Mouse (Mus musculus) midbrain, postnatal 0 days (tissue): Measurements from ENCODE around the gene Cntnap2. TPM values are rescaled to one million over a fixed set of nuclear protein-coding genes. Genes with fewer than 3 reads are reported as not detected.

Source experiments
- ATAC-seq: fragments of 200-750 bp; cut with Nextera tagmentation; 2 replicates; pipeline ENCODE4 v1.8.0; 2017; ENCODE audit warnings: moderate number of reproducible peaks, mild to moderate bottlenecking, moderate TSS enrichment, moderate library complexity; ENCODE audit not compliant: low FRiP score
- DNase-seq: peaks from one replicate; pipeline ENCODE4 v3.0.0-alpha.2; 2015; ENCODE audit warnings: low spot score
- H3K27ac ChIP-seq: fragments of 300-500 bp; sonication (generic); 2 replicates; pipeline ENCODE4 v1.5.1; 2014; ENCODE audit warnings: low read depth, mild to moderate bottlenecking, low read length, mixed read lengths
- H3K27me3 ChIP-seq: fragments of 300-500 bp; sonication (generic); 2 replicates; pipeline ENCODE4 v1.6.1; 2014; ENCODE audit warnings: low read length, control low read depth, mixed read lengths; ENCODE audit not compliant: insufficient read depth
- H3K36me3 ChIP-seq: fragments of 300-500 bp; sonication (generic); 2 replicates; pipeline ENCODE4 v1.6.1; 2014; ENCODE audit warnings: low read length, control low read depth, mixed read lengths; ENCODE audit not compliant: insufficient read depth
- H3K4me1 ChIP-seq: fragments of 300-500 bp; sonication (generic); 2 replicates; pipeline ENCODE4 v1.6.1; 2014; ENCODE audit warnings: mild to moderate bottlenecking, control low read depth, antibody characterized with exemption, low read length, mixed read lengths; ENCODE audit not compliant: insufficient read depth
- H3K4me2 ChIP-seq: fragments of 300-500 bp; sonication (generic); 2 replicates; pipeline ENCODE4 v1.6.1; 2014; ENCODE audit warnings: low read depth, mild to moderate bottlenecking, low read length, mixed read lengths; ENCODE audit not compliant: poor library complexity, severe bottlenecking
- H3K4me3 ChIP-seq: fragments of 300-500 bp; sonication (generic); 2 replicates; pipeline ENCODE4 v1.5.1; 2014; ENCODE audit warnings: low read depth, mild to moderate bottlenecking, low read length, moderate library complexity
- H3K9ac ChIP-seq: fragments of 300-500 bp; sonication (generic); replicated peaks from 2 replicates; pipeline ENCODE4 v1.6.1; 2014; ENCODE audit warnings: mild to moderate bottlenecking, low read length, moderate library complexity, mixed read lengths; ENCODE audit not compliant: poor library complexity, severe bottlenecking
- H3K9me3 ChIP-seq: fragments of 300-500 bp; sonication (generic); 2 replicates; pipeline ENCODE4 v1.6.1; 2016; ENCODE audit warnings: low read length, control low read depth
- CTCF ChIP-seq: IDR thresholded peaks from 2 replicates; pipeline ENCODE4 v1.5.1; 2016; ENCODE audit warnings: antibody characterized with exemption, mild to moderate bottlenecking
- WGBS: fragments of 180-500 bp; shearing (Covaris S2); extraction: QIAGEN DNeasy Blood & Tissue Kit; methylation state at CpG from one replicate; pipeline ENCODE4 v1.1.7; 2014; 5-methylcytosine and 5-hydroxymethylcytosine counted together
- polyA plus RNA-seq: library from polyadenylated mRNA; unstranded; fragments of >200 nt; fragmentation: Nextera tagmentation; extraction: Ambion mirVana; gene quantifications from 2 replicates; pipeline ENCODE4 v1.2.1, GENCODE M21; 2015
- total RNA-seq: library from RNA; depleted of rRNA; stranded (reverse); fragments of >200 nt; gene quantifications from 2 replicates; pipeline ENCODE4 v1.2.3, GENCODE M21; 2014

Cntnap2 gene
- total and polyA plus RNA-seq, 2 experiments from 2014 or later: 51.1 to 106 TPM

DNA sequence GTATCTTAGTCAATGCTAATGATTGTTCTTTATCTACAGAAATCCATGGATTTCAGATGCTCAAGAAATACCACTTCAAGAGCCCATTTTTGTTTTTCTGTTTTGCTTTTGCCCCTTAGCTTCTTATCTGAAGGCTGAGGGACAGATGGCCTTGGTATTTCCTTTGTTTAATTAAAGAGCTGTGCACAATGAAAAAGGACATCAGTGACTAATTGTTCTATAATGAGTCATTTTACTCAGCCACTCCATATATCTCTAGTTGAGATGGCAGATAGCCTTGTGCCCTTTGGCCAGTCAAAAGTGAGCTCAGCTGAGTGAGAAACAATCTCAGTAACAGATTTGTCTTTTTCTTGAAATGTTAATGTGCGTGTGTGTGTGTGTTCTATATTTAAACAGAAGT lies 29.1 kb downstream of the Cntnap2 start:
- Histone ChIP-seq H3K9me3 (no peaks in the 10 kb centered on the region), H3K9ac (no peak overlapping the region), H3K4me3 (no peak overlapping the region), H3K36me3 (no peaks in the 10 kb centered on the region), H3K27ac (no peak overlapping the region), H3K4me2 (no peak overlapping the region), H3K4me1 (no peaks in the 10 kb centered on the region), H3K27me3 (no peaks in the 10 kb centered on the region)
- DNase-seq (no peak), ATAC-seq (no peak)
- WGBS: 96% methylated on average over 1 of the region's 1 CpGs
- no peak for TF ChIP-seq CTCF

DNA sequence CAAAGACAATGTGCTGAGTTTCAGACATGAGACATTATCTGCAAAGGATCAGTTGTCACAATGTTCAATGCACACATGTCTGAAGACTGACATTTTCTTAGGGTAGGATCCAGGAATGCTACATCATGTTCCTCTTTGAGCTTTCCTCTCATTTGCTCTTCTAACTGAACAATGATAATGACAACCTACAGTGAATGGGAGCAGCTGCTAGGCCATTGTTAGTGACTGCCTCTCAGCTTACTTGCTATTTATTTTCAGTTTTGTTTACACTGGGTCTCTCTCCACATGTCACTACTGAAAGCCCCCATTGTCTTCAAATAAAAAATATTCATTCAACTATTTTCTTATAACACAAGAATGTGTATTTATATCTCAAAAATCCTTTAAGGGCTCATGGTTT lies 54.5 kb downstream of the Cntnap2 start:
- Histone ChIP-seq H3K4me2 (no peak overlapping the region), H3K27me3 (no peaks in the 10 kb centered on the region), H3K9ac (no peak overlapping the region), H3K27ac (no peak overlapping the region), H3K36me3 (no peaks in the 10 kb centered on the region), H3K9me3 (no peaks in the 10 kb centered on the region), H3K4me3 (no peak overlapping the region), H3K4me1 (no peaks in the 10 kb centered on the region)
- no peak for DNase-seq
- no peak for ATAC-seq
- no peak for TF ChIP-seq CTCF

GRCm38 (mm10) chr6:45144882-45145281 lies 85.7 kb downstream of the Cntnap2 start:
- DNase-seq: no peak

DNA sequence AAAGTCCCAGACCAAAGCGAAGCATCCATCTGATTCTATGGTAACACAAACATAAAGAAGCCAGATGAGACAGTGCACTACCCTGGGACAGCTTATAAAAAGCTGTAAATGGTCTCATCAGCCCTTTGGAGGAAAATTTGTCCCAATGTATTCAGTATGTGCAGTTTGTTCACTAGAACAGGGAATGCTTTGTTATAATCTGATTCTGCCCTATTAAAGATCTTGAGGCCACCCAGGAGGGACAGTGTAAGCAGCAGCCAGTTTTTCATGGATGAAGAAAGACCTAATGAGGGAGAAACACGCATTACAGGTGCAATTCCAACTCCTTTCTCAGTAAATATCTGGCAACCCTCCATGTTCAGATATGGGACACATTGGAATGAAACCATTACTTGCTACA lies 145.9 kb downstream of the Cntnap2 start:
- peak; percentile 46 for DNase-seq
- Histone ChIP-seq H3K4me3 (no peak overlapping the region), H3K27ac (no peak overlapping the region), H3K4me1 (no peaks in the 10 kb centered on the region), H3K4me2 (no peak overlapping the region), H3K9me3 (no peaks in the 10 kb centered on the region), H3K27me3 (no peaks in the 10 kb centered on the region), H3K9ac (no peak overlapping the region), H3K36me3 (no peaks in the 10 kb centered on the region)
- 70% methylated on average over 2 of the region's 2 CpGs for WGBS
- ATAC-seq: no peak
- TF ChIP-seq CTCF: no peak

More at GRCm38 (mm10) chr6:45144882-45145281, 85.7 kb downstream of the Cntnap2 start:
- Histone ChIP-seq H3K27ac (no peak overlapping the region), H3K4me3 (no peak overlapping the region), H3K4me2 (no peak overlapping the region), H3K36me3 (no peaks in the 10 kb centered on the region), H3K27me3 (no peaks in the 10 kb centered on the region), H3K4me1 (no peaks in the 10 kb centered on the region), H3K9ac (no peak overlapping the region), H3K9me3 (no peaks in the 10 kb centered on the region)
- ATAC-seq: no peak
- no peak for TF ChIP-seq CTCF
- WGBS: 62% methylated on average over 2 of the region's 2 CpGs

DNA sequence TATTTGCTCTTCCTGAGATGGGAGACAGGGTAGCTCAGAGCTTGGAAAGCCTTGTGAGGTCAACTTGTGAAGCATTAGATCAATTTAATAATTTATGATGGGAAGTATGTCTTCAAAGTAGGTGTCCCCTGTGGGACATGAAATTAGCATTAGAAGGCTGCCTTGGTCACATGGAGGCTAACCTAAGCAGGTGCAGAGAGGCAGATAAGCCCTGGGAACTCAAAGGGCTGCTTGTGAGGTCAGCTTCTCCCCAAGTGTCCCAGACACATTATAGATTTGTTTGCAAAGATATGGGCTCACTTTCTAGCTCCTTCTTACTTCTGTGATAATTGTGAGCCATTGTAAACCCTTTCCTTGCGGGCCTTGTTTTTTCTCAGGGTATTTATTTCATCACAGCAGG lies 155.2 kb downstream of the Cntnap2 start:
- ATAC-seq (no peak), DNase-seq (no peak)
- no peak overlapping the region for H3K4me3 ChIP-seq
- H3K4me1 ChIP-seq: no peaks in the 10 kb centered on the region
- no peak for TF ChIP-seq CTCF
- no peak overlapping the region for H3K4me2 ChIP-seq
- H3K27ac ChIP-seq: no peak overlapping the region
- no peak overlapping the region for H3K9ac ChIP-seq
- 33% methylated on average over 1 of the region's 1 CpGs for WGBS
- no peaks in the 10 kb centered on the region for H3K36me3 ChIP-seq
- H3K27me3 ChIP-seq: no peaks in the 10 kb centered on the region
- no peaks in the 10 kb centered on the region for H3K9me3 ChIP-seq

DNA sequence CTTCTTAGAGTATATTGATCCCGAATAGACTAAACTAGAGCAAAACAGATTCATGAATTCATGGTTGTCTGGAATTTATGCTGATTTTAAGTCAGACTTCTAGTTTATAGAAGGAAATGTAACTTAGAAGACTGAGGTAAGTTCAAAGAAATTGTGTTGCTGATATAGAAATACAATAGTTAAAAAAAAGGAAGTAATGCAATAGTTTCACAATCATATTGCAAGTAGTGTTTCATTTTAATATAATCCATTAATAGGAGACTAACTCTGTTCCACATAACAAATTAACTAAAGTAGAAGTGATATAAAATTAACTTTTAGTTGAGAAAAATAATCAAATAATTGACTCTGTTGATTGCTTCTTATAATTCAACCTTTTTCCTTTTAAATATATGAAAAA lies 169.8 kb downstream of the Cntnap2 start:
- no peaks in the 10 kb centered on the region for H3K4me1 ChIP-seq
- H3K9ac ChIP-seq: no peak overlapping the region
- no peaks in the 10 kb centered on the region for H3K27me3 ChIP-seq
- H3K27ac ChIP-seq: no peak overlapping the region
- 84% methylated on average over 1 of the region's 1 CpGs for WGBS
- H3K9me3 ChIP-seq: no peaks in the 10 kb centered on the region
- H3K4me3 ChIP-seq: no peak overlapping the region
- ATAC-seq (no peak), DNase-seq (no peak)
- no peak overlapping the region for H3K4me2 ChIP-seq
- TF ChIP-seq CTCF: no peak
- no peaks in the 10 kb centered on the region for H3K36me3 ChIP-seq

- no peak for TF ChIP-seq CTCF
- H3K27me3 ChIP-seq: no peaks in the 10 kb centered on the region
- H3K4me1 ChIP-seq: no peaks in the 10 kb centered on the region
- 75% methylated on average over 3 of the region's 3 CpGs for WGBS
- ATAC-seq (no peak), DNase-seq (no peak)
- H3K27ac ChIP-seq: no peak overlapping the region
- no peaks in the 10 kb centered on the region for H3K9me3 ChIP-seq
- no peak overlapping the region for H3K4me3 ChIP-seq
- no peak overlapping the region for H3K4me2 ChIP-seq
- H3K36me3 ChIP-seq: no peaks in the 10 kb centered on the region
- H3K9ac ChIP-seq: no peak overlapping the region
These were observed 173.4 kb downstream of the Cntnap2 start for GRCm38 (mm10) chr6:45232571-45232970.
